Mouse (Mus musculus): Measurements from ENCODE around the gene Olfr794.

Olfr794 gene

GRCm38 (mm10) chr10:129567355-129567754 lies at the start of gene Olfr794:
TSS of gene Olfr794 (plus strand) at chr10:129567655.
- CTCF ChIA-PET = no interaction called here

GRCm38 (mm10) chr10:129521492-129521891 lies 46.0 kb upstream of the Olfr794 start, which contains the start of gene Olfr791:
TSS of gene Olfr791 (plus strand) at chr10:129521792.
- CTCF ChIA-PET = no interaction called here

- CTCF ChIA-PET = no interaction called here
Observed at GRCm38 (mm10) chr10:129538862-129539261, 28.6 kb upstream of the Olfr794 start, which contains the start of gene Olfr792. TSS of gene Olfr792 (plus strand) at chr10:129539162.

- CTCF ChIA-PET = no interaction called here
Observed at GRCm38 (mm10) chr10:129549354-129549753, 18.1 kb upstream of the Olfr794 start.

- CTCF ChIA-PET = no interaction called here
Observed at GRCm38 (mm10) chr10:129577066-129577465, 9.6 kb downstream of the Olfr794 start.

- CTCF ChIA-PET = no interaction called here
Observed at GRCm38 (mm10) chr10:129612470-129612869, 45.0 kb downstream of the Olfr794 start, which contains the start of gene Olfr796. TSS of gene Olfr796 (minus strand) at chr10:129612570.

GRCm38 (mm10) chr10:129621724-129622123 lies 54.3 kb downstream of the Olfr794 start:
- CTCF ChIA-PET = no interaction called here
